Mouse (Mus musculus) c-Kit-positive CD71-positive TER-119-positive erythroid progenitor cells, embryonic 14.5 days (primary cell): ENCODE data around the gene Gm28035.

Experiments
- DNase-seq: peaks from one replicate; pipeline ENCODE4 v3.0.0-alpha.2; 2013; ENCODE audit warnings: low spot score

Gene Gm28035

DNA sequence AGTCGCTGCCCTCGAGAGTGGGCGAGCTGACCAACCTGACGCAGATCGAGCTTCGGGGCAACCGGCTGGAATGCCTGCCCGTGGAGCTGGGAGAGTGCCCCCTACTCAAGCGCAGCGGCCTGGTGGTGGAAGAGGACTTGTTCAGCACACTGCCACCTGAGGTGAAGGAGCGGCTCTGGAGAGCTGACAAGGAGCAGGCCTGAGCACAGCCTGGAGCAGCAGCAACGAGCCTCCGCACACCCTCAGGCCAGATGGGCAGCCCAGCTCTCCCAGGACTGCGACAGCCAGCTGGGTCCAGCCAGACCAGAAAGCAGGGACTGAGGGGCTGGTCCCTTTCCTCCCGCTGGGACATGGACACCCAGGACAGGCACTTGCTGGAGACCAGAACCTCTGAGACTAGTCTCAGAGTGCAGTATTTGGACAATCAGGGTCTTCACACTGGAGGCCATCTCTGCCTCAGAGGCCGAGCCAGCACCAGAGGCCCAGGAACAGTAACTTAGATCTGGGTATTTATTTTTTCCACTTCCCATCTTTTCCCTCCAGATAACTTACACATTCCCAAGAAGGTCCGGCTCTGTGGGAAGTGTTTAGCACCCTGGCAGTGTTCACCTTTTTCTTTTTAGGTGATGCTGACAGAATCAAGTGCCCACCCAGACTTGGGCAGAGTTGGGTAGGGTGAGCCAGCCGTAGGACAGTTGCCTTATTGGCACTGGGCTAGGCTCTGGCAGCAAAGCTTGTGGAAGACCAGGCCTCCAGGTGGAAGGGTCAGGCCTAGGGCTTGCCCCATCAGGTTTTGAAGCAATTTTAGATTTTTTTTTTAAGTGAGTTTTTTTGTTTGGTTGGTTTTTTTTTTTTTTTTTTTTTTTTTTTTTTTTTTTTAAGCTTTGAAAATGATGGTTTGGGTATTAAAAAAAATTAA lies 21.8 kb downstream of the Gm28035 start:
- DNase-seq, result no peak

- DNase-seq, result no peak
Measured at GRCm38 (mm10) chr2:30262840-30263441, 22.6 kb downstream of the Gm28035 start.

DNA sequence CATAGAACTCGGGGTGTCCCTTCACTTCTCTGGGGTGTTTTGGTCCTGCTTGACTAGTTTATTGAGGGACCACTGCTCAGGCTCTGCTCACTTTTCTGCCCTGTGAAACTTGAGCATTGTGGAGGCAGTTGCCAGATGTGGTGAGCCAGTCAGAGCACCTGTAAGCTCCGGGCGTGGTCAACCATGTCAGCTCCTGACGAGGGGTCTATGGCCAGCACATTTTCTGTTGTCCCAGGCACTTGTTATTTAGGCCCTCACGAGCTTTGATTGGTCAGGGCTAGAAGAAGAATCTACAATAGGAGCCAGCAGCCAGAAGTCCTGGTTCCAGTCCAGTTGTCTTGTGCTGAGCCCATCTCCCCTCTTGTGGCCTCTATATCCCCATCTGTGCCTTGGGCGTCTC lies 23.4 kb downstream of the Gm28035 start:
- no peak for DNase-seq

DNA sequence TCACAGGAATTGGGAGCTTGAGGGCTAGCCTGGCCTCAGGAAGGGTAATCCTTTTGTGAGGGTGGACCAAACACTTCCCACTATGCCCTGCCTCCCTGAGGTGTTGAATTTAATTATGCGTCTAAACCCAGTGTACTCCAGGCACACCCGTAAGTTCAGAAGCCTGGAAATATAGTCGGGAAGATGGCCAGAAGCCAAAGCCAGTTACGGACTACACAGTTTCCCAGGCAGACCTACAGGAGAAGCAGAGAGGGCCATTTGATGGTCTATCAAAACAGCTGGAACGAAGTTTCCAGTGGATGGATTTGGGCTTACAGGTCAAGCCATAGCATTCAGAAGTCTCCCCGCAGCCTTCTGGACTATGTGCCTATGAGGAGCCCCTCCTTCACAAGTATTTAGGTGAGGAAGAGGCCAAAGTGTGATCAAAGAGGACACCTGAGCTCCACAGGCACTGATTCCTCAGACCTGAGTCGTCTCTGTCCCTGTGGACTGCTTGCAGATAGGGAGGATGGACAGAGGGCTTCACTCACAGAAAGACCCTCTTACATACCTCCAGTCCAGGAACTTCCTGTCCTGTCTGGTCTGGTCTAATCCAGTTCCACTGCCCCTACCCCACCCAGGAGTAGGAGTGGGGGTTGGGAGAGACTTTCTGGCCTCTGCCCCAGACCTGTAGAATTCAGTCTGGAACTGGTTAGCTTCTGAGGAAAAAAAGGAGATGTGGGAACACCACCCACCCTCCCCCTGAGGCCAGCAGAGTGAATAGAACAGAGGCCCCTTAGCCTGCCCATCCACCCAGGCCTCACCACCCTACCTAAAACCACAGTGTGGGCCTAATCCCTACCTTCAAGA lies 24.5 kb downstream of the Gm28035 start:
- DNase-seq, result no peak

GRCm38 (mm10) chr2:30265767-30266253 lies 25.4 kb downstream of the Gm28035 start, which contains the start of gene Phyhd1:
Gene Phyhd1 (plus strand): TSS chr2:30266203.
- no peak for DNase-seq

DNA sequence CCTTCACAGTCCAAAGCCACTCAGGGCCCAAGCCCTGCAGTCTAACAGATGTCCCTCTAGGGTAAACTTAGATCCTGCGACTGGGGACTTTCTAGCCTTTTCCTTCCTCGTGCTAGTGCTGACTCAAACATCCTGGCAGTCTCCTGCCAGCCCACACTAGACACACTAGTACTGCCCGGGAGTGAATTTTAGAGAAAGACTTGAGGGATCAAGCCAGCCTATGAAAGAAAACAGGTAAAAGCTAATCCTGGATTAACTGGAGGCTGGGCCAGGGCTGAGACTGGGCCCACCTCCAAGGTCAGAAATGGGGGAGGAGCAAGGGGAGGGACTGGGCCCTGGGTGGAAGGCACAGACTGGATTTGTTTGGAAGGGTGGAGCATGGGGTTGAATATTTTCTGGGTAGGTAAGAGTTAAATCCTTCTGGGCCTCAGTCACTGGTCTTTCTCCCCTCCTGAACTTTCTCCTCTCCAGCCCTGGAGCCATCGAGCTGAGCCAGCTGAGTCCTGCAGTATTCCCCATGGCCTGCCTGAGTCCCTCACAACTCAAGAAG lies 26.1 kb downstream of the Gm28035 start:
- DNase-seq, result no peak

DNA sequence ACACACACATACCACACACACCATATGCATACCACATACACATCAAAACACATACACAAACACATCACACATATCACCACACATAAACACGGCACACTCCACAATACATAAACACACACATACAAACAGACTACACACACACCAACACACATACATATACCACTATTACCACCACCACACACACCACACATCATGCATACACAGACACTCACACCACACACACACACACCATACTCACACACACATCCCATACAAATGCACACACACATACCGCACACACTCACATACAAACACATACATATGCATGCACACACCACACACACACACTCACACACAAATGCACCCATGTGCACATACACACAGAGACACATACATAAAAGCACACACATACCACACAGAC lies 27.1 kb downstream of the Gm28035 start:
- no peak for DNase-seq

DNA sequence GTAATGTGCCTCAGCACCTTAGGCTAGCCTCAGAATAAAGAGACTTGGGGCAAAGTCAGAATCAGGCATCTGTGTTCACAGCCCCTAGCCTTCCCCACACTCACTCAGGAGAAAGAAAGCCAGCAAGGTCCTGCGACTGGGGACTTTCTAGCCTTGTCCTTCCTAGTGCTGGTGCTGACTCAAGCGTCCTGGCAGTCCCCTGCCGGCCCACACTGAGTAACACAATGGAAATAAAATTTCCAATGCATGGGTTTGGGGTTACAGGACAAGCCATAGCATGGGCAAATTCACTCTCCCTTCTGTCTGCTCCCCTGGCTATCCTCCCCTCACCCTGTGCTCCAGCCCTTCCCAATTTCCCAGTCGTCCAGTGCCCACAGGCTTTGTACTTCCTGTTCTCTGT lies 28.0 kb downstream of the Gm28035 start:
- no peak for DNase-seq

DNA sequence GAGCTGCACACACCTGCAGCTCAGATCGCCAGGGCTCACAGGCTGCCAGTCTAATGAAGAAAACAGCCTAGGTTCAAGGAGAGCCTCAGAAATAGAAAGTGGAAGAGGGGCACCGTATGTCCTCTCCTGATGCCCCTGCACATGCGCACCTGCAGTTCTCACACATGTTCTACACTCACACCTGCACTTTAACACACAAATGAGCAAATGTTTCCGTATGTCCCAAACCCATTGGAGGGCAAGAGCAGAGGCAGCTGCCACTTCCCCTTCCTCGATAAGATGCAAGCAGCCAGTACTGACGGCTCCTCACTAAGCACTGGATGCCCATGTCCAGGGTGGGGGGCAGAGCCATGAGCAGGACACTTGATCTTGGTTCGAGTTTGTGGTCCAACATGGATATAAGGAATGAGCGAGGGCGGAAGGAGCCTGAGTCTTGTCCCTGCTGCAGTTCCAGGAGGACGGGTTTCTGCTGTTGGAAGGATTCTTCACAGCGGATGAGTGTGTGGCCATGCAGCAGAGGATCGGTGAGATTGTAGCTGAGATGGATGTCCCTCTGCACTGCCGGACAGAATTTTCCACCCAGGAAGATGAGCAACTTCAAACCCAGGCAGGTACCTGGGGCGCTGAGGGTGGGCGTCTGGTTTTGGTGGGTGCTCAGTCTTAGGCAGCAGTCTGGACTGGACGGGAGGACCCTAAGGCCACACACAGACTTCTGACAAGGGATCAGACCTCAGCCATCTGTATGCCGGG lies 29.0 kb downstream of the Gm28035 start:
- no peak for DNase-seq

- DNase-seq, result peak; percentile 56
Measured at GRCm38 (mm10) chr2:30270134-30270533, 29.8 kb downstream of the Gm28035 start.

- no peak for DNase-seq
Measured at GRCm38 (mm10) chr2:30280743-30281142, 40.4 kb downstream of the Gm28035 start, which contains the start of gene Gm28038. Gene Gm28038 (plus strand): TSS chr2:30281043.

GRCm38 (mm10) chr2:30281651-30282050 lies 41.3 kb downstream of the Gm28035 start:
- DNase-seq, result no peak

- no peak for DNase-seq
Measured at GRCm38 (mm10) chr2:30283193-30283592, 42.8 kb downstream of the Gm28035 start.

DNA sequence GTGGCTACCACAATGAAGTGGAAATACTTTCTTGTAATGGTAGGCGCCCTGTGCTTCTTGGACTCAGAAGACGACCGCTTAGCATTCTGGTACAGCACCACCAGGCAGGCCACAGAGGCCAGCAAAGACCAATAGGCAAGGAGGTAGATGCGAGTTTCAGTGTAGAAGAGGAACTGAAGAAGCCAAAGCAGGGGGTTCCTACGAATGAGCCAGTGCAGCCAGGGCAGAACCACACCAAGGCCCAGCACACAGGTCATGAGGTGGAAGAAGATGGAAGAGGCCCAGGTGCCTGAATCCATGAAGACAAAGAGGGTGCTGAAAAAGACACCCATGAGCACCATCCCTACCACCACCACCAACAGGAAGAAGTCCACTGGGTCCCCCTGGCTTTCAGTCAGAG lies 44.6 kb downstream of the Gm28035 start:
- no peak for DNase-seq

GRCm38 (mm10) chr2:30285416-30286181 lies 45.2 kb downstream of the Gm28035 start:
- DNase-seq, result no peak

DNA sequence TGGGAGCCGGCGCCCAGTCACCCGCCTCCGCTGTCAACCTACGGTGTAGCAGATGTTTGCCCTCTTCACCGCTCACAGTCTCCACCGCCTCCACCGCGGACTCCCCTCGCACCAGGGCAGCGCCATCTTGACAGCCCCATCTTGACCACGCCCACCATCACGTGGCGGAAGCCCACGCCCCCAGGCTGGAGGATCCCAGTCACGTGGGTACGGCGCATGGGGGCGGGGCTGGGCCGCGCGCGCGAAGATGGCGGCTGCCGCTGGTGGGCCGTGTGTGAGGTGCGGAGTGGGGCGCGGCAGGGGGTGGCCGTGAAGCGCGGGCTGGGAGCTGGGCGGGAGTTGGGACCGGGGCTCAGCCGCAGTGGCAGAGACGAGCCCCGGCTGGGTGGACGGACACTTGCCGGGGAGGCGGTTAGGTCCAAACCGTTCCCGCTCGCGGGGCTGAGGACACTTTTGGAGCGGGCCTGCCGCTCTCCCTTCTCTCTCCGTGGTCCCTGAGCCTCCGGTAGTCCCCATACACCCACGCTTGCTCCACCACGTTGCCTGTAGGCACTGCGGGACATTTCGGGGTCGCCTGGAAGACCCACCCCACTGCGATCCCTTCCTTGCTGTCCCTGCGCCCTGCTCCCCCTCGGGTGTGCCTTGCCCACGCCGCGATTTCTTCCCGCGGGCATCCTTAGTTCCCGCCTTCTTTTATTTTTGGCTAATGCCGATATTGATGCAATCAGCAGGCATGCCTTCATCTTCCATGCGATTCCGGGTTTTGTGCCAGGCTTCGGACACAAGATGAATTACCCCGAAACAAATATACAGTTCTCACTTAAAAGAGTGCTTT lies 46.0 kb downstream of the Gm28035 start, which contains the start of the genes Dolk and Nup188:
Gene Dolk (minus strand): TSS at position 143 of the 835 bp plus-strand sequence.
Gene Nup188 (plus strand): TSS at position 206 of the 835 bp plus-strand sequence.
- peak; percentile 94 for DNase-seq

GRCm38 (mm10) chr2:30287027-30287373 lies 46.6 kb downstream of the Gm28035 start:
- peak; percentile 40 for DNase-seq

DNA sequence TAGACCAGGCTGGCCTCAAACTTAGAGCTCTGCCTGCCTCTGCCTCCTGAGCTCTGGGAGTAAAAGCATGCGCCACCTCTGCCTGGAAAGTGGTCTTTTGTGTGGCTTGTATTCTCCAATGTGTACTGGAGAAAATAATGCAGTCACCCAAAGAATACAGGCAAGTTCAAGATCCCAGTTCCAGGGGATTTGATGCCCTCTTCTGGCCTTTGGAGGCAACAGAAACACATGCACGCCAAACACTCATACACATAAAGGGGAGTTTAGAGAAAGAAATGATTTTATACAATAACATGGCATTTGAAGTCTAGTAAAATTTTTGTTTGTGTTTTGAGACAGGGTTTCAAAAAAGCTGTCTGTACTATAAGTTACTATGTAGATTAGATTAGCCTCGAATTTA lies 59.2 kb downstream of the Gm28035 start:
- DNase-seq, result no peak

DNA sequence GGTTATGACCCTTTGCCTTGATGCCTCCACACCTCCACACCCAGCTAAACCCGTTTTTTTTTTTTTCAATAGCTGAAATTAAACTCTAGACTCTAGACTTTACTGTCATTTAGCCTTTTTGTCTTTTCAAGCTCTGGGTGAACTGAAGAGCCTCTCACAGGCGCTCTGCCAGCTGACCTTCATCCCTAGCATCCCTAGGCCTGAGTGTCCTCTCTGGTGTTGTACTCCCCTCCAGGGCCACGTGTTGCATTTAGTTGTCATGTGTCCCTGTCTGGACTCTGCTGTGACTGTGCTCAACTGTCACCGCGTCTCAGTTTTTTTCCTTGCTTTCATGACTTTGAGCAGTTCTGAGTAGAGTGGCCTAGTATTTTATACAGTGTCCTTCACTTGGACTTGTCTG lies 59.6 kb downstream of the Gm28035 start:
- no peak for DNase-seq
